Mouse (Mus musculus): ENCODE measurements around the gene Tinag.
"Not testable (repeated sequence)": the region's sequence is repeated elsewhere in the genome, so short reads cannot be mapped to it uniquely, and the experiment has no call there.

Gene Tinag

GRCm38 (mm10) chr9:77045585-77045984 lies at the start of gene Tinag:
TSS of gene Tinag (minus strand) at chr9:77045794.
- no peak for DNase-seq (ENCODE audit: low read depth, low spot score)

DNA sequence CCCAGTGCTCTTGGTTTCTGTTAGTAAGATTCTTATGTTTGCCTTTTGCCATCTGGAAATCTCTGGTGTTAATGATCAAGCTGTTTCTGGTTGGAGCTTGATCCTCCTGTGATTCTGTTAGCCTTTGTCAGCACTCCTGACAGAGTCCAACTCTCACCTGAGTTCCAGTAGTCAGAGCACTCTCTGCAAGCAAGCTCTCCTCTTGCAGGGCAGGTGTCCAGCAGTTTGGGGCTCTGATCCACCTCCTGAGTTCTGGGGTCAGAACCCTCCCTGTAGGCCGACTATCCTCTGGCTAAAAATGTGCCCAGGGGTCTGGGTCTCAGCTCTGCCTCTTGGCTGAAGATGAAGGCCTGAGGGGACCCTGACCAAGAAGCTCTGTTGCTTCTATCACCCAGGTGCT lies 37.6 kb upstream of the Tinag start:
- not testable (repeated sequence) for DNase-seq (ENCODE audit: low read depth, low spot score)

- no peak for DNase-seq (ENCODE audit: low read depth, low spot score)
Measured at GRCm38 (mm10) chr9:77071676-77072075, 26.1 kb upstream of the Tinag start.

DNA sequence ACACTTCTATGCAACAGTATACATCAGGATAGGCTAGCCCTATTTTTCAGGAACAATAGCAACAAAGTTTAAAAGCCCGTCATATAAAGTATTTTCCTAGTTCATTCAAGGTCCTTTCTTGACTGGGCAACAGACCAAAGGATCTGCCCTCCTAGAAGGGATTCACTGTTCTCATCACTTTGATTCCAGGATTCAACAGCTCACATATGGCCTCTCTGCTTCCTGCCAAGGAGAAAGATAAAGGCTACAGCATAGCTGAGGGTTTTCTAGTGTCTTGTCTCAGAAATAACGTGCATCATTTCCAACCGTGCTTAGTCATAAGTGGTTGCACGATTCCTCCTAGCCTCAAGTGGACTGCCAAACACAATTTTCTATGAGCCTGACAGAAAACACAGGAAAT lies 11.0 kb upstream of the Tinag start:
- no peak for DNase-seq (ENCODE audit: low read depth, low spot score)

DNA sequence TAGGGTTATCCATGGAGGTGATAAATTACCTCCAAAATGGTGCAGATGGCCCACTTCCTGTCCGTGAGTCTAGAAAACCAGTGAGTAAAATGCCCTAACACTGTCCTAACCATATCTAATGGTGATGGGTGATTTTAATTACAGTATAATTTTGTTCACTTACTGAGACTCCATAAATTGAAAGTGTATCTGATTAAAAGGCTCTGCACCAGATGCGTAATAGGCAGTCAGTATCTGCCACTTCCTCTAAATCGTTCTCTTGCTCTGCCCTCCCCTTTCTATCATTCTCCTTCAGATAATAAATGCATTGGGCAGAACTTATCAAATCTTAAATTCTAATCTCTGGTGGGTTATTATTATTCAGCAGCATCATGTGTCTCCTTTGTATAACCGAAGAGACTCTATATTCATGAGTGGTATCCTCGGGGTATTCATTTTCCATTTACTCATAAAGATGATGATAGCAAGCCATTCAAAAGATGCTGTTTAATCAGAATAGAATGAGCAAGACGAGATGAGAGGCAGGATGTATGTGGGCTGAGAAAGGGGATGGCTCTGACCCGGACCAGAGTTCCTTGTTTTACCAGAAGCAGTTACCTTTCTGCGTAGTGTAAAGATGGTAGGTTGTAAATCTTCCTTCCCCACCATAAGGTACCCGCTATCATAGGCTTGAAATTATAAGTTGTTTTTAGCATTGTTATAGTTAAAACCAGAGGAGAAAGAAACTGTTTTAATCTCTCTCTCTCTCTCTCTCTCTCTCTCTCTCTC lies 9.0 kb upstream of the Tinag start:
- no peak for DNase-seq (ENCODE audit: low read depth, low spot score)

DNA sequence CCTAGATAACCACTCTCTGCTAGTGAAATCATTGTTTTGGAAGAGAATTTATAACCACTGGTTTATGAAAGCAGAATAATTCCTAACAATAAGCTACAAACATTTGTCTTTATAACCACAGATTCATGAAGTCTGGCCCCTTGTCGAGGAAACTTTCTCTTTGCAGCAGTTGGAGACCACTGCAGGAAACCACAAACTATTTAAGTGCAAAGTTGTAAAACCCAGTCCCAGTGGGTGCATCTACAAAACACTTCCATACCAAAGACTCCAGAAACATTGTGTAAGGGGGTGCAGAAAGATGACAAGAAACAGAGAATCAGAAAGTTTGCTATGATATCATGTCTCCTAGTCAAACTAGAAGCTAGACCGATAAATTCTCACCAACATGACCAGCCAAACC lies 5.8 kb upstream of the Tinag start:
- no peak for DNase-seq (ENCODE audit: low read depth, low spot score)

DNA sequence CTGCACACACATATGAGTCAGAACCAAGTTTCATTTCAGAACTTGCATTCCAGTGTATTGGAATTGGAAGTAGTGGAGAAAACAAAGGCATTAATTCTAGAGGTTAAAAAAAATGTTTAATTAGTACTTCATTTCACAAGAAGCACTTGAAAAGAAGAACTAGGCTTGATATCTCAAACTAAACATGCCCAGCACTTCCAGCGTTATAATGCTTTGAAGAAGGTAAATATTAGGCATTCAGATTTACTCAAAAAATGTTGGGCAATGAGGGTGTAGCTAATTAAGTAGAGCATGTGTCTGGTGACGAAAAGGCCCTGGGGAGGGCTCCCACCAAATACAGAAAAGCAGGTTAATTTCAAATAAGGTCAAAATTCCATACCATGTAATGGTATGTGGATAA lies 4.1 kb upstream of the Tinag start:
- no peak for DNase-seq (ENCODE audit: low read depth, low spot score)

DNA sequence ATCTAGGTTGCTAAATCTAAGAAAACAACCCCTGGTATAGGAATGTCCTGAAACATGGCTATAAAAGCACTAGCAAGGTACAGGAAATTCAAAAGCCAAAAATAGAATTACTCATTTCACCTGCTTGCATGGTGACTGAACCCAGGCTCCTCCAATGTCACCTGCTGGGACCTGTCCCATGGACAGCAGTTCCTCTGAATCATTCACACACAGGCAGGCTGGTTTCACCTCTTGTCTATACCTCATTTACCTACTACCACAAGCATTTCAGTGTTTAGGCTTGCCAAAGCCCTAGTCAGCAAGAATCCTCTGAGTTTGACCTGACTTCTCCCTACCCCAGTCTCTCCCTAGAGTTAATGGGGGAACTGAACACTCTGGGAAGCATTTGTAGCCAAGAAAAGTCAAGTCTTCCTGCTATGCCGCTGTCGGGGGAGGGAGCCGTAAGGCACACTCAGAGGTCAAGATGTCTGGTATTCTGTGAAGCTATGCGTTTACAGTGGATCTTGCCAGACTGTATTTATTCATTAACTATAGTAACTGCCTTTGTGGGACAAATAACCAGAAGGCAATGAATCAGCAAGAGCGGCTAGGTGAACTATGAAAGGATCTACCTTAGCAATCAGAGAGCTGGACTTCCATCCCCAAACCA lies 597 bp upstream of the Tinag start:
- no peak for DNase-seq (ENCODE audit: low read depth, low spot score)

DNA sequence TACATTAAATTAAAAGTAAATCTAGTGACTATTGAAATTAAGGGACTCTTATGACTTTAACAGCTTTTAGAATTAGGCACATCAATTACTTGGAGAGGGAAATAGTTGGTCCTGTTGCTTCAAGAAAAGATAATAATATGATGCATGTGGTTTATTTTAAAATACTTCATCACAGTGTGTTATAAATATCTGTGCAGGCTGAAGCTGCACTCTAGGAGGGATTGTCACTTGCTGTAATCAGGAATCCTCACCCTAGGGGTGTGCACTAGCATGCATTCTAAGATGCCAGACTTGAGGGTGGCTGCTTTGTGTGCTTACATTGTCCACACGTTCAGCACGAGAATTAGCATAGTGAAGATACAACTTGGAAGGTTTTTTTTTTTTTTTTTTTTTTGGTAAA lies 10.2 kb downstream of the Tinag start:
- DNase-seq (ENCODE audit: low read depth, low spot score), result no peak

GRCm38 (mm10) chr9:77032430-77033154 lies 13.0 kb downstream of the Tinag start:
- no peak for DNase-seq (ENCODE audit: low read depth, low spot score)

DNA sequence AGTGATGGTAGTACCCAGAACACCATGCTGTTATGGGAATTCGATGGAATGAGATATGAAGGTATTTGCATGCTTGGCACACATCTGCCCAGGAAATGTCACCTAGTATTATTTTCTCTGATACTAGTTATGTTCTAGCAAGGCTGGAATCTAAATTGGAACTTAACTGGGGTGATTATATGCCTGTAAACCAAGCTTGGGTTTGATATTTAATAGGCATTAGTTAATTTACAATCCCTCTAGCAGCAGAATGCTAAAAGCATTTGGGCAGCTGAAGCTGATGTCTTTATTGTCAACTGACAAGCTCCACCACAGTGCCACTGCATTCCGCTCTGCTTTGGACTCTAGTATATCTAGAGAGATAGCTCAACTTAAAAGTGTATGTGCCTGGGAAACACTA lies 20.3 kb downstream of the Tinag start:
- no peak for DNase-seq (ENCODE audit: low read depth, low spot score)

- DNase-seq (ENCODE audit: low read depth, low spot score), result no peak
Measured at GRCm38 (mm10) chr9:77018935-77019334, 26.7 kb downstream of the Tinag start.

GRCm38 (mm10) chr9:76996021-76996420 lies 49.6 kb downstream of the Tinag start:
- no peak for DNase-seq (ENCODE audit: low read depth, low spot score)

GRCm38 (mm10) chr9:76989946-76990345 lies 55.6 kb downstream of the Tinag start:
- no peak for DNase-seq (ENCODE audit: low read depth, low spot score)

DNA sequence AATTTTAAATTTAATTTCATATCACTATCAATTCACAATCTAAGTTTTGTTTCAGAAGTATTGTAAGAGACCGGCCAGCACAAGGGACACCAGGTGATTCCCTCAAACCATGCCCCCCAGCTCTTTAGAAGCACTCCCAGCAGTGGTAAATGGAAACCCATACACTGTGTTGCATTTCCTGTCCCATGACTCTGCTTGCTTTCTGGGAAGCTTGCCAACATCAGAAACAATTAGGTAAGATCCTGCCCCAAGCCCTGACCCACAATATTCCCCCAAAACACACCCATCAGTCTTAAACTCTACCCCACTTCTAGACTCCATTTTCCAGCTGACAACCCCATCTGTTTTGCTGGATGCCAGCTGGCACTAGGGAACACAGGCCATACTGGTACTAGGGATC lies 110.8 kb downstream of the Tinag start:
- DNase-seq (ENCODE audit: low read depth, low spot score), result no peak

- DNase-seq (ENCODE audit: low read depth, low spot score), result no peak
Measured at GRCm38 (mm10) chr9:76915093-76915661, 130.4 kb downstream of the Tinag start.

All from R1 (cell line).